Mouse (Mus musculus) mouse trophoblast stem cell (cell line): ENCODE data around the gene Gm20388.

Experiments
- in situ Hi-C, 2 experiments: fragments of 300-500 bp; cut with MseI, MboI; formaldehyde crosslinking; loops; 2 replicates in 1 of 2; 3 replicates in 1 of 2; pipeline ENCODE4 v1.15.1; 2025

The Gm20388 gene

DNA sequence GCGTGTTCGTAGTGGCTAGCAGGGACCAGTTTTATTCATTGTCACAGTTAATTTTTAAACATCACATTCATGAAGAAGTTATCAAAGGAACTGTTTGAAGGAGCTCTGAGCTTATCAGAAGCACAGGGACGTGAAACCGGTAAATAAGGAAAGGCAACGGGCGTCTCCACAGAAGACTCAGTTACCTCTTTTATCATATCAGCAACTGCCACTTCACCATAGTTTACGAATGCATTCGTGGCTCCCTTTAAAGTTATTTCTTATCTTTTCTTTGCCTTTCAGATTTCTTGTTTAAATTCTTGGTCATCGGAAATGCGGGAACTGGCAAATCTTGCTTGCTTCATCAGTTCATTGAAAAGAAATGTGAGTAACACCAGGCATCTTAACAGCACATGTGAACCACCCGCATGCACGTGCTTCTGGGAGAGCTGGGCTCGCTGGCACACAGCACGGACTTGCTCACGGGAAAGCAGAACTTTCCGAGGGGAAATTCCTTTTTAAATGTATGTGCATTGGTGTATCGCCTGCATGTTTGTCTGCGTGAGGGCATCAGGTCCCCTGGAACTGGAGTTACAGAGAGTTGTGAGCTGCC lies 3913.0 kb downstream of the Gm20388 start:
- in situ Hi-C loops, result no loop called here

DNA sequence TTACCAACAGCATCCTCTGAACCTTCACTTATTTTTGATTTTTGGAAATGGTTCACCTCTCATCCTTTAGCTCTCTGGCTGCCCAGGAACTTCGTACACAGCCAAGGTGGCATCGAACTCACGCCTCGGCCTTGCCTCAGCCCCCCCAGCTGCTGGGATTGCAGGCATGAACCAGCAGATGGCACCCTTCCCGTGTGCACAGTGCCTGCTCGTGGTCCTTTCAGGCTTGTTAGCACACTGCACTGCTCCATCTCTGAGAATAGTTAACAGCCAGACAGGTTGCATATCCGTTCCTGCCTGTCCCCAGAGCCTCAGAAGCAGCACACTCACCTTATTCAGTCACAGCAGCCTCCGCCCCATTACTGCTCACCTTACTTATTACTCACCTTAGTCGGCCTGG lies 3915.4 kb downstream of the Gm20388 start:
- in situ Hi-C loops, result no loop called here

DNA sequence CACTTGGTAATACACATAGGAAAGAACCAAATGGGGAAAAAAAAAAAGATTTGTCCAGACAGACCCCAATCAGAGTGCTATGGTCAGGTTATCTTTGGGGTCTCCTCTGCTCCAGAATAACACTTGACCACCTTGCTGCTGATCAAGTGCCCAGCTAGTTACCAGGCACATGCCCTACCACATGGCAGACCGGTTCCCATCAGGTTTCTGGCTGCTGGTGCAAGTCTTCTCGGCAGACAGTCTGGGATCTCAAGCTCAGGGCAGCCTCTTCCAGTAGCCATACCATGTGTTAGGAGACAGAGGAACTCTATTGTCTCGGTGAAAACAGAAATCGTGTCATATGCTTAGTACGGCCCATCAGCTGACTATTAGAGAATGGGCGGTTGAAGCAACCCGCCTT lies 3916.1 kb downstream of the Gm20388 start:
- in situ Hi-C loops, result no loop called here

DNA sequence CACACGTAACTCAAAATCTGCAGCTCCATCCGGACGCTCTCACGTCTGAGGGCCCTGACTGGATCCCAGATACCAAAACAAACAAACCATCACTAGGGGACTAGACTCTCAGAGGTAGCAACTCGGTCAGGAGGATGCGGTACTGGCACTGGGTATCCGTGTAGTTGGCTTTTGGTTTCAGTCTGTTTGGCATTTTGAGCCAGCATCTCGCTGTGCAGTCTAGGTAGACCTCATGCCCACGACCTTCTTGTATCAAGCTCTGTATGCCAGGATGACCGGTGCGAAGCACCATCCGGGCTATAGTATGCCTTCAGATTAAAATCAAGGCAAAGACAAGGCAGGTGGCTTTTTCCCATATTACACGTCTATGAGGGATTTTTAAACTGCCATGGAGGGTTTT lies 3916.9 kb downstream of the Gm20388 start:
- in situ Hi-C loops, result no loop called here

DNA sequence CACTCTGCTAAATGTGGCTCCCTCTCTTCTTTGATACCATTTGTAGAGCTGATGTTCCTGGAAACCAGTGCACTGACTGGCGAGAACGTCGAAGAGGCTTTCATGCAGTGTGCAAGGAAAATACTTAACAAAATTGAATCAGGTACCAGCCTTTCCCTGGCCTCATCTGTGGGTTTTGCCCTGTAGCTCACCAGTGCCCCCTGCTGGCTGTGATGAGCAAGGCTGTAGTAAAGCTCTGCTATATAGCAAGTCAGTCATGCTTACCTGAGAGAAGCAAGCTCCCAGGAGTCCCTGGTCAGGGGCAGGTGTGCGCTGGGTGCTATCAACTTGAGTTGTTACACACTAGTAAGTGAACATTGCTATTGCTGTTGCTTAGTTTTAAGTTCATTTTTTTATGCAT lies 3922.1 kb downstream of the Gm20388 start:
- in situ Hi-C loops, result loop anchor here in 1 of 2 experiments (5.0 kb wide), 1 partner anchor 40 kb away; no protein-coding TSS in a partner anchor

DNA sequence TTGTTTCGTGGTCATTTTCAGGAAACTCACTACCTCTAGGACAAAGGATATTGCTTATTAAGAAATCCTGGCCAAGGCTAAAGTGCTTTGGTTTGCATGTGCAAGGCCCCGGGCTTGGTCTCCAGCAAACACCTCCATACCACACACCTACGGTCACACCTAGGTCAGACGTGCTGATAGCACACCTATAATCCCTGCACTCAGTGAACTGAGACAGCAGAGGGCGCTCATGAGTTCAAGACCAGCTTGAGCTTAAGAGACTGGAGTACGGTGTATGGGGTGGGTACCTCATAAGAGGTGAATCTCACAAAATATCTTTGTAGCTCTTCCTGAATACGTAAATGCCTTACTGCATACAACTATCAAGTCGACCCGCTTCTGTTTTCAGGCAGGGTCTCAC lies 3924.8 kb downstream of the Gm20388 start:
- in situ Hi-C loops, result no loop called here

DNA sequence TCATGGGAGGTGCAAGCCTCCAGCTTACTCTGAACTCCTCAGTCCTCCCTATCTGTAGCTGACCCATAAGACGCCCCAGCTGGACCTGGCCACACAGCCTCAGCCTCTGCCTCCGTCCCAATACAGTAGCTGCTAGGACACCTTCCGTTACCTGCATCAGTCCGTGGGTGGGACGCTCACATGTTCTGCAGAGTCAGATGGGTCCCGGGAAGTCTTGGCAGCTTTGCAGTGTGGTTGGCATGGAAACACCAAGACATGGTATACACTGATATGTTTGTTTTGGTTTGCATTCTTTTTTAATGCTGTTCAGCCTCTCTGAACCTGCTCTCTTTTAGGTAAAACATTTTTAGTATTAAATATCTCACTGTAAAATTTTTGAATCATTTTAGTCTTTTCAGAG lies 3925.7 kb downstream of the Gm20388 start:
- in situ Hi-C loops, result no loop called here

DNA sequence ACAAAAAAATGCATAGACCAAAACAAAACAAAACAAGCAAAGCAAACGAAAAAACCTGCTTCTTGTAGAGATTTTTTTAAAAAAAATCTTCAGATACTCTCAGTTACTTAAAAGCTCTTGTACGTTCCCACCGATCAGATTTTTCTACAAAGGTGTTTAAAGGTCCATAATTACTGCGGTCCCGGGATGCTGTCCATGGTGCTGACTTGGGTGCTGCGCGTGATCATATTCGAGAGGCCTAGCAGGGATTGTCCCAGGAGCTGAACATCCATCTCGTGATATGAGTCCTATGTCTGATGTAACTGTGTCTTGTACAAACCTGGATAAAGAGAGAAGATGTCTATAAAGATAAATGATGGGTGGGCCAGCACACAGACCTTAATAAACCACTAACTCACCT lies 3927.9 kb downstream of the Gm20388 start:
- in situ Hi-C loops, result no loop called here

DNA sequence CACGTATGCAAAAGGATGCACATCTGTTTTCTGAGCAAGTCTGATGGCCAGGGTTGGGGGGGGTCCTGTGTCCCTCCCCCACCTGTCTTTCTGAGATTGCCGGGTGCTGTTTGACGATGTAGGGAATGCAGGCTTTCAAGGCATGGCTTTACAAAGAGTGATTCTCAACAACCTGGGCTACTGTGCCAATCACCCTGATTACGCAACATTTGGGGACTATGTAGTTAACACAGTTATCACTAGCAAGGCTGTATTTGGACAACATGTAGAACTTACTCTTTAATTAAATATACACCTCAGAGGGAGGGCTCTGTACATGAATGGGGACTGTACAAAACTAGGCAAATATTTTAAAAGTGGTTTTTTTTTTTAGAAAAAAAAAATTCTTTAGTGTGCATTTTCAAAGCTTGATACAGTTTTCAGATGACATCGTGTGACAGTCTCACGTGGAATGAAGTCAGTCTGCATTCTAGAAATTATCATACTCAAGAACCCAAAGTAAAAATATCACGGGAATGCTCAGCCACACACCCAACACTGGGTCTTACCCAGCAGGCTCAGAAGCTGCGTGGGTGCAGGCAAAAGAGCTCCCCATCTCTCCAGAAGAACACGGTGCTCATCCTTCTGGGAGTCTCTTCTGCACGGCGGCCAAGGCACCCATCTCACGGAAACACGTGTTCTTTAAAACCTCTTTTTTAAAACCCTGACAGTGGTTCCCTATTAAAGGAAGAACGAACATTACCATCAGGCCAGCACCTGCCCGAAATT lies 3930.1 kb downstream of the Gm20388 start:
- in situ Hi-C loops, result no loop called here

DNA sequence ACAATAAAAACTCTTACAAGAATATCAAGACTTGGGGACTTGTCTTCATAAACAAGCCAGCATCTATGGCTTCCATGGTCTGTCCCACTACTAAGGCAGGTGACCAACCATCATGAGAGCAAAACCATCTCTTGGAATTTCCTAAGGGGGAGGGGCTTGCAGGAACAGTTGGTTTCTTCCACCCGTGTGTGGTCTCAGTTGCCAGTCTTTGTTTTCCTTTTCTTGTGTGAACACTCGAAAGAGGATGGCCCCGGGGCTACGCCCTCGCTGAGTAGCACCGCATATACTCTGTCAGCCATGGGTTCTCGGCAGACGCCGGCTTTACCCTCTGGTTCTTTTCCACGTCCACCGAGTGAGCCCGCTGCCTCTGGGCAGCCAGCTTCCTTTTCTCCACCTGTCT lies 3931.4 kb downstream of the Gm20388 start:
- in situ Hi-C loops, result no loop called here

DNA sequence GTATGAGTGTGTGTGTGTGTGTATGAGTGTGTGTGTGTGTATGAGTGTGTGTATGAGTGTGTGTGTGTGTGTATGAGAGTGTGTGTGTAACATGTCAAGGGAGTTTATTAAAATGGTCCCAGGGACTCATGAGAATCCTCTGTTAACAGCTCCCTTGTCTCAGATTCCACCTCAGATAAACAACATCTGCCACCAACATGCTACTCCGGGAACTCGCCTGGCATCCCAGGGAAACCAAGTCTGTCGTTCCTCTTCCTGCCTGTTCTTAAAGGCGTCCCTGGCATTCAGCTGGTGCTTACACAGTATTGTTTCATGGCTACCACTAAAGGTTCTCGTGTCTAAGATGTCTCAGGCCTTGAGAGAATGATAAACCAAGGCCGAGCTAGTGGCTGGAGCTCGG lies 3933.7 kb downstream of the Gm20388 start:
- in situ Hi-C loops, result no loop called here

DNA sequence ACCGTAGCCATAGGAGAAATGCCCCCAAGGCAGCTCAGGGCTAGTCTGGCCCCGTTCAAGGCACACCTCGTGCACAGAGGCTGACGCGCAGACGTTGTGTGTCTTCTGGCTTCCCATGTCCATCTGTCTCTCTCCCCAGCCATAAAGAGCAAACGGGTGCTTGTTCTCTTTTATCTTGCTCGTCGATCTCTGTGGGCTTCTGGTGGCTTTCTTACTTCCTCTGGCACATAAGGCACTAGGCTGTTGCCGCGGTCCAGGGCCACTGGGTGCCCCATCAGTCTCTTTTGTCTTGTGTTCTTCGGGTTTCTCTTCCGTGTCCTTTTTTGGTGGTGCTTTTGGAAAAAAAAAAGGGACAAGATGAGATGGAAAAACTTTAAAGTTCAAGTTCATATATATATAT lies 3934.5 kb downstream of the Gm20388 start:
- in situ Hi-C loops, result no loop called here

DNA sequence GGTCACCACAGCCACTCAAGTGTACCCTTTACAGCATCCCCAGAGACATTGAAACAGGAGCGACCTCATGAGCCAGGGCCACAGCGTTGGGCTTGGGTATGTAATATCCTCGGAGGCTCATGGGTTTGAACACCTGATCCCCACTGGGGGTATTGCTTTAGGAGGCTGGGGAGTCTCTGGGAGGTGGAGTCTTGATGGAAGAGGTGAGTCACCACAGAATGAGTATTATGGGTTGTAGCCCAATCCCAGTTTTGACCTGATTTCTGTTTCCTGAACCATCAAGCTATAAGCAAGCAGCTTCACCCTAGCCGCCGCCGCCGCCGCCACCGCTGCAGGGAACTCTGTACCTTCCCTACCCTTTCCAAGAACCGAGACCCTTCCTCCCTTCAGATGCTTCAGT lies 3935.3 kb downstream of the Gm20388 start:
- in situ Hi-C loops, result no loop called here

DNA sequence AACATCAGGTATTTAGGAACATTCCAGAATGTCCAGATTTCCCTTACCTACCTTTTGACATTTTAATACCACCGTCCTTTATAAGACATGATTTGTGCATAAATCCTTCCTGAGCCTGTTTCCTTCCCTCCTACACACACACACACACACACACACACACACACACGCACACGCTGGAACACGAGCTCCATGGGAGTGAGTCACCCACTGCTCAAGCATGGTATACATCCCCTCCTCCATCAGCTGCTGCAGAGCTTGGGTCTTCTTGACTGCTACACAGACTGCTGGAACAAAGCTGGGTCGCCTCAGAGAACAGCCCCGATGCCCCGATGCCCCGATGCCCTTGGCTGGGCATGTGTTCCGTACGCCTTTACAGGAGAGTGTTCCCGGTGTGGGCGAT lies 3935.9 kb downstream of the Gm20388 start:
- in situ Hi-C loops, result no loop called here

DNA sequence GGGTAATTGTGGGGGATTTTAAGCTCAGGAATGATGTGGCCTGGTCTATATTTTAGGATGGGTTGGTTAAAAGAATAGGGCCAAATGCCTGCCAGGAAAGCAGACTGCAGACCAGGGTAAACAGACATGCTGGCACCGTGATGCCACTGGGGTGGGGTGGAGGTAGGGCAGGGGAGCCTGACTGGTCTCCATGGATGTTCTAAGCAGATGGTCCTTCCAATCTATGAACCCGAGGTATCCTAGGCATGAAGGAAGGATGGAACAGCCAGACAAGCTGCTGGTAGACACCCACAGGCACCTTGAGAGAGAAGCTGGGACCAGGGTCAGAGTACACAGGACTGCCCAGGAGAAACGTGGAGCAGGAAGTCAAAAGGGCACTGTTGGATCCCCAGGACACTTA lies 3936.9 kb downstream of the Gm20388 start:
- in situ Hi-C loops, result no loop called here

DNA sequence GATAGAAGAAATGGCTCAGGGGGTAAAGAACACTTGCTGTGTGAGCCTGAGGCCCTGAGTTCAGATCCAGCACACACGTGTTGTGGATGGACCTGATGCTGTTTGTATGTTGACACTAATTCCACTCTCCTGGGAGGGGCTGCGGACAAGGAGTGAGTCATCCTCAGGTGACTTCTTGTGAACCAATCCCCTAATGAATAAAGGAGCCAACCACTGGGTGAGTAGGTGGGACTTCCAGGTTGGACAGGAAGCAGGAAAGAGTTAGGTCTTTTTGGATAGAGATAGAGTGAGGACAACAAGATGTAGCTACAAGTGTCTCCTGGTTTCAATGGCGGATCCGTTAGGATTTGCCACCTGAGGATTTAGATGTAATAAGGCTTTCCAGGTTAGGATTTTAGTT lies 3938.7 kb downstream of the Gm20388 start:
- in situ Hi-C loops, result no loop called here

DNA sequence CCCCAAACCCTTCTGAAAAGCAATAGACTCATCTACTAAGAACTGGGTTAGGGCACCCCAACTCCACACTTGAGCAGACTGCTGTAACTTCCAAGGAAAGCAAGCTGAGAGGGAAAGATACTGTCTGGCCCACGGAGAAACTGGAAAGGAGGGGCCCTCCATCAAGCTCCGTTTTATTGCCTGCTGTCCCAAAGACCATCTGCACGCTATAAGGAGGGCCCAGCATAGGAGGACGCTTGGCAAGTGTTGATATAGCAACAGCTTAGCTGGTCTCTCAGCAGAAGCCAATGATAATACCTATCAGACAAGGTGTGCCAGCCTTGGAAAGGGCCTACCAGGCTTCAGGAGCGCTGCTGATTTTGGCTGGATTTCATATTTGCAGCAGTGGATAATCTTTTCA lies 3940.9 kb downstream of the Gm20388 start:
- in situ Hi-C loops, result no loop called here

DNA sequence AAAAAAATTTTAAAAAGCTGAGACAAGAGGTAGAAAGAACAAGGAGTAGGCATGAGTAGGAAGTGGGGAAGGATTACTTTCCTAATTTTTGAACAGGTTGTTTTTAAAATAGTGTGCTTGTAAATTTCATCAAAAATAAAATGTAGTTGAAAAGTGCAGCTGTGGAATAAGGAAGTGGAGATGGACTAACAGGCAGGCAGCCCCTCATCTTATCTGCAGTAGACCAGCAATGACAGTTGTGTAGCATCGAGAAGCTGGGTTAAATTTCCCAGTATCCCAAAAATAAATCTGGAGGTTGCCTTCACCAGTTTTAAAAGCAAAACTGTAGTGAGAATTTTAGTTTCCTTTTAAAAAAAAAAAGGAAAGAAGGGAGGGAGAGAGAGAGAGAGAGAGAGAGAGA lies 3943.6 kb downstream of the Gm20388 start:
- in situ Hi-C loops, result no loop called here

DNA sequence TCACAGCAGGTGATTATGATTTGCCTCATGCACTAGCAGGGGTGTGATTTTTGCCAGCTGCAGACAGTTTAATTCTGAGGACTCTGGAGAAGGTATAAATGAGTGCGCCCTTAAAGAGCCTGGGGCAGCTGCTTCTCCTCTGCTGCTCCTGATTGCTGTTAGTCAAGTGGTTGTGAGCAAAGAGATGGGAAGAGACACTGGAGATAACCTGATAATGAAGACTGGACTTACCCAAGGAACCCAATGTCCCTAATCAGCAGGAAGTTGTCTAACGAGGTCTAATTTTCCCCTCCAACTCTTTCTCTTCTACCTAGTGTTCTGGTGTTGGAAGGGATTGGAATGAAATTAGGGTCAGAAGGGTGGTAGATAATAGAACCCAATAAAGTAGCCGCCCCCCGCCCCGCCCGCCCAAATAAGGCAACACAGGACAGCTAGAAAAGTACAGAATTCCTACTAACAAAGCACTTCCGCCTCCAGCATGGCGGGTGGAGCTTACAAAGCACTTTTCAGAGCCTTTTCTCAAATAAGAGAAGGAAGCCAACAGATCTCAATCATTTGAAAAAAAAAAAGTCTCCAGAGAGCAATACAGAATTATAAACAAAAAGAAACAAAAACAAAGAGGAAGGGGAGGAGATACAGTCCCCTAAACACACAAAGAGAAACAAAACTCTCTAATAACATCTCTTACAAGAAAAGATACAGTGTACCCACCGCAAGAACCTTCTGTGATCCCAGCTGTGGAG lies 3944.3 kb downstream of the Gm20388 start:
- in situ Hi-C loops, result no loop called here

DNA sequence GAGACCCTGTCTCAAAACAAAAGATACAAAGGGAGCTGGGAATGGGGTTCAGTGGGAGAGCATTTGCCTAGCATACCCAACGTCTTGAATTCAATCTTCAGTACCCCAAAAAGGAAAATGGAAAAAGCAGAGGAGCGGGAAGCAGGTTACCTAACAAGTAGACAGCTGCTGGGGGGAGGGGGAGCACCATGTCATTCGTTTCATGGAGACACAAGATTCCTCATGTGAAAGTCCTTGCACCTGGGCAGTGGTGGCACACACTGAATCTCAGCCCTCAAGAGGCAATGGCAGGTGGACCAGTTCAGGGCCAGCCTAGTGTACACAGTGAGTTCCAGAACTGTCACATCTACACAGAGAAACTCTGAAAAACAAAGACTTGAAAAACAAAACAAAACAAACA lies 3946.7 kb downstream of the Gm20388 start:
- in situ Hi-C loops, result no loop called here

DNA sequence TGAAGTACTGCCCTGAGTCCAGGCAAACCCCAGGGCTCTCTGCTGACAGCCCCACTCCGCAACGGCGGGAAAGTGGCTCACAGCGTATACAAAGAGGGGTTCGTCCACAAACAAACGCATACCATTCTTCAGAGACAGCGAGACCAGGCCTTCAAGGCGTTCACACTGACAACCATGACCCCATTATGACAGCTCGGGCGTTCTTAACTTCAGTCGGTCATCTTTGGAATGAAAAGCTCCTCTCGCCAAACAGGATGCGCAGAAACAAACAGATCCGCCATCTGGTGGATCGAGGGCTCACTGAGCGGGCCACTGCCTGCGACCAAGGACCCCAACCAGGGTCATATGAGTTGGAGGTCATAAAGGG lies 3947.9 kb downstream of the Gm20388 start:
- in situ Hi-C loops, result no loop called here

DNA sequence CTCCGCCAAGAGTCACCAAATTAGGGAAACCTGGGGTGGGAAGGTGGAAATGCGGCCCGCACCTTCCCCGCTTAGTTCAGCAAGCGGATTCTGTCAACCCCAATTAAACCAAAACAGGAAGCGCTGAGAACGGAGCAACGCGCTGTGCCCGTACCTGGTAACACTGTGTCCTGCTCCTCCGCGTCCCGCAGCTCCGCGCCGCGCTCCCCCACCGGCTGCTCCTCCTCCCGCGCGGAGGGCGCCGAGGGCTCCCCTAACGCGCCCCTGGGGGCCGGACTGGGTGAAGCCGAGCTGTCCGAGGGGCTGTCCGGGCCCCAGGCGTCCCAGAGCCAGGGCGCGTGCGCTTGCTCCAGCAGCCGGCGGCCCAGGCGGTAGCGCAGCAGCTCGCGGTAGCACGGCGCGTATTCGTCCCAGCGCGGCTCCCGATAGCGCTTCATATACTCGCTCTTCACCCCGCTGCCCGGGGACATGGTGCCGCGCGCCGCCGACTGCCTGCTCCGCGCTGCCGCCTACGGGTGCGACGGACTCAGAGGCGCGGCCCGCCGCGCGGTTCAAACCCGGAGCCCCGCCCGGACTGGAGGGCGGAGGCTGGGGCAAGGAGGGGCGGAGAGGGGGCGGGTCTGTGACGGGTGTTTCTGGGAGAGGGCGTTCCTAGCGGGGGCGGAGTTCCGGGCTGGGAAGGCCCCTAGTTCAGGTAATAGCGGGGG lies 3948.5 kb downstream of the Gm20388 start:
- in situ Hi-C loops, result no loop called here
